Mouse (Mus musculus): ENCODE measurements at regions not wholly inside any gene's neighbourhood (a gene's known extent, or its start where the extent isn't known, plus 50 kb on each side); places are given as distances from the start of the nearest gene placed in this dataset.

GRCm38 (mm10) chr16:66086499-66086898 is 271.4 kb downstream of the Vgll3 start:
- in situ Hi-C loops (cut with MboI, MseI) = no loop called here

- in situ Hi-C loops (cut with MboI, MseI) = no loop called here
Observed at GRCm38 (mm10) chr16:66092766-66093165, 277.7 kb downstream of the Vgll3 start.

- in situ Hi-C loops (cut with MboI, MseI) = no loop called here
Observed at GRCm38 (mm10) chr16:66095682-66096081, 280.6 kb downstream of the Vgll3 start.

GRCm38 (mm10) chr16:66117930-66118329 is 302.9 kb downstream of the Vgll3 start:
- in situ Hi-C loops (cut with MboI, MseI) = loop anchor here (5.0 kb wide), 1 partner anchor 231 kb away; no protein-coding TSS in a partner anchor

GRCm38 (mm10) chr16:66137755-66138154 is 322.7 kb downstream of the Vgll3 start:
- in situ Hi-C loops (cut with MboI, MseI) = no loop called here

- in situ Hi-C loops (cut with MboI, MseI) = no loop called here
Observed at GRCm38 (mm10) chr16:66144765-66145164, 329.7 kb downstream of the Vgll3 start.

GRCm38 (mm10) chr16:66145280-66145679 is 330.2 kb downstream of the Vgll3 start:
- in situ Hi-C loops (cut with MboI, MseI) = no loop called here

- in situ Hi-C loops (cut with MboI, MseI) = loop anchor here (25.0 kb wide), 1 partner anchor 369 kb away; no protein-coding TSS in a partner anchor
Observed at GRCm38 (mm10) chr16:66168289-66168688, 353.2 kb downstream of the Vgll3 start.

GRCm38 (mm10) chr16:66190801-66191200 is 375.7 kb downstream of the Vgll3 start:
- in situ Hi-C loops (cut with MboI, MseI) = no loop called here

- in situ Hi-C loops (cut with MboI, MseI) = no loop called here
Observed at GRCm38 (mm10) chr16:66201406-66201805, 386.3 kb downstream of the Vgll3 start.
